Mouse (Mus musculus) lung, postnatal 4 days (tissue): ENCODE data around the gene Afg3l1.
A peak's percentile ranks its signal among the peaks of the same experiment; 100 is the strongest.
"Not testable (repeated sequence)": the region's sequence is repeated elsewhere in the genome, so short reads cannot be mapped to it uniquely, and the experiment has no call there.

Experiments
- DNase-seq, 2 experiments: peaks; one replicate each; pipeline ENCODE4 v3.0.0; 2021

Gene Afg3l1

GRCm38 (mm10) chr8:123518172-123518571 lies 40.5 kb downstream of the Afg3l1 start:
- no peak for DNase-seq

DNA sequence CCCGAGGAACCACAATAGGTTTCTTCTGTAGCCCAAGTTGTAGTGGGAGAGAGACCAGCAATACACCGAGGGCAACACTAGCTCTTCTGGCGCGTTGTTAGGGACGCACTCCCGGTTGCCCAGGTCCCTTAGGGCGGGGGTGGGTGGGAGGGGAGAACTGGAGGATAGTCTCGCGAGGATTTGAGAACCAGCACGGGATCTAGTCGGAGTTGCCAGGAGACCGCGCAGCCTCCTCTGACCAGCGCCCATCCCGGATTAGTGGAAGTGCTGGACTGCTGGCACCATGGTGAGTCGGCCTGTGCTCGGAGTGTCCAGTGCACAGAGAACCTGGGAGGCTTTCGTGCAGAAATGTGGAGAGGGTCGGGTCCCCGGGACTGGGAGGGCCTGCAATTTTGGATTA lies 41.0 kb downstream of the Afg3l1 start, which contains the start of gene Gas8:
Gas8 (plus strand) TSS at position 168 of the 400 bp plus-strand sequence.
- DNase-seq: peak; percentile 92 to 93

- not testable (repeated sequence) for DNase-seq
Observed at GRCm38 (mm10) chr8:123520048-123520447, 42.3 kb downstream of the Afg3l1 start.

DNA sequence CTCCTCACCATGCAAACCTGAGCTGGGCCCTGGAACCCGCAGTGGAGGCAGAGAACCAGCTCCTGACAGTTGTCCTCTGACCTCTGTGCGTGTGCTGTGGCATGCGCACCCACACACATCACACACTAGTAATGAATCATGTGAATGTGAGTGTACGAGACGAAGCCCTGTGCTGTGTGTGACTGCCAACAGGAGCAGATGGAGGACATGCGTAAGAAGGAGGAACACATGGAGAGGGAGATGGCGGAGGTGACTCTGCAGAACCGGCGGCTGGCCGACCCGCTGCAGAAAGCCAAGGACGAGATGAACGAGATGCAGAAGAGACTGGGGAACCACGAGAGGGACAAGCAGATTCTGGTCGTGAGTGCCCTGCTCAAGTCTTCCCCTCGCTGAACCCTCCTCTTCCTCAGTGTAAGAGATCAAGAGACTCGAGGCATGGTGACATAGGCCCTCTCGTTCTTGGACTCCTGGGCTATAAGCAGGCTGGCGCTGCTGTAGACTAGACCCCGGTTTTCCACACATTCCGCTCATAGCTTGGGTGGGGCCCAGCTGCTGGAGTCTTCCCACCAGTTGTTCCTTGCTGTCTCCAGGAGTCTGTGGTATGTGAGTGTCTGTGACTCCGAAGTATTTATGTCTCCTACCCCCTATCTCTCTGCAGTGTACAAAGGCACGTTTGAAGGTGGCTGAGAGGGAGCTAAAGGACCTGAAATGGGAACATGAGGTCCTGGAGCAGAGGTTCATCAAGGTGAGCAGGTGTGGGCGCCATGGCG lies 50.2 kb downstream of the Afg3l1 start:
- DNase-seq: no peak

DNA sequence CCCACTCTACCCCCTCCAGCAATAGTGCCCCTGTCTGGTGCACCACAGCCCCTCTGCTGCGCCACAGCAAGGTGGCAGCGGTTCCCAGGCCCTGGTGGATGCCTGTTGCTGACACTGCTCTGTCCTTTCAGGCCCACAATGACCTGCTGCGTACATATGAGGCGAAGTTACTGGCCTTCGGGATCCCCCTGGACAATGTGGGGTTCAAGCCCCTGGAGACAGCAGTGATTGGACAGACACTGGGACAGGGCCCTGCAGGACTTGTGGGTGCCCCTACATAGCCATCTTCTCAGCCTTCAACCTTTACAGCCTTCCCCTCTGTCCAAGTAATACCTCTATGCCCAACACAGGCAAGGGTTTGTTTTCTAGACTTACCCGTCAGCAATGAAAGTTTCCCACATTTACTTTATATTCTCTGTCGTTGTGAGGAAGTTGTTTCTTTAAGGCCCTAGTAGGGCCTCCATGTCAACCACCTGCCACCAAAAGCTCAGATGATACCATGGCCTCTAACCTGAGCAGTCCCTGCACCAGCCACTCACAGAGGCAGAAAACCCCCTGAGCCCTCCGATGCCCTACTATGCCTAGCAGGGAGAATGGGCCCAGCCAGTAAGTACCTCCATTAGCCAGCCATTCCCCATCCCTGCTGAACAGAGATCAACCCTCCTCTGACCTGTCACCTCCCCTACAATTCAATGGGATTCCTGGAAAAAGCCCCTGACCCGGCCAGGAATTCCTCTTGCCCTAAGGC lies 58.7 kb downstream of the Afg3l1 start:
- no peak for DNase-seq

DNA sequence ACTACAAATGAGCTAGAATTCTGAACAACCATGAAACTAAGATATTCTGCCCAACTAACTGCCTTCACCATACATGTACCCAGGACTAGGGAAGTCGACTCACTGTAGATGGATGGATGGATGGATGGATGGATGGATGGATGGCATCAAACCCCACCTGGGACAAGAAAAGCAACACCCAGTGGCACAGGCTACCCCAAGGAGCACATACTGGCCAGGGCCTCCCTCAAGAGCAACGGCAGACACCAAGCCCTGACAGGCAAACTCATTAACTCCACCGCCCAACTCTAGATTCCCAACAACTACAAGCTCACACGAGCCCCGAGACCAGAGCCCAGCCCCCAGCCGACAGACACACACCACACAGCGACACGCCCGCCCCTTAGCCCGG lies 59.3 kb downstream of the Afg3l1 start:
- no peak for DNase-seq

DNA sequence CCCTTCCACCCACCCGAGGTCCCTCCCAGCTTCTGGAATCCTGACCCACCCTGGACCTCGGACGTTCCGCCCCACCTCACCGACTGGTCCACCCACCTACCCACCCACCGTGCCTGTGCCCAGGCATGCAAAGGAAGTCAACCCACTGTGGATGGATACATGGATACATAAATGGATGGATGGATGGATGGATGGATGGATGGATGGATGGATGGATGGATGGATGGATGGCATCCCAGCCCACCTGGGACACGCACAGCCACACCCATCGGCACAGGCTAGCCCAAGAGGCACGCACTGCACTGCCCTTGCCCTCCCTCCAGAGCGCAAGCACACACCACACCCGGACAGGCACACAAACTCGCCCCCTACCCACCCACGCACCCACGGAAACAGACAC lies 59.9 kb downstream of the Afg3l1 start:
- DNase-seq: peak; percentile 42 to 43
